23 mouse cellular contexts compared by ENCODE assay signal in genomic region chr3:108794780-108795179, GRCm38 (mm10). TPM values are rescaled to one million over a fixed set of nuclear protein-coding genes. Genes with fewer than 3 reads are reported as not detected.
"Had no signal": no experiment of that assay in that cellular context is flagged by ENCODE, and none has a peak within 500 bp of the region (broad histone marks: within the 10 kb centered on the region; RNA-seq: fewer than 3 reads in every experiment).

No protein-coding gene starts in this region.

- H3K4me2 ChIP-seq: limb, embryonic 12.5 days; limb, embryonic 15.5 days; liver, embryonic 13.5 days; midbrain, embryonic 11.5 days; midbrain, embryonic 15.5 days had no signal

- H3K9me3 ChIP-seq: limb, embryonic 12.5 days; limb, embryonic 15.5 days; liver, embryonic 13.5 days; midbrain, embryonic 15.5 days had no signal

- H3K4me1 ChIP-seq: liver, embryonic 13.5 days; midbrain, embryonic 15.5 days had no signal

- H3K27me3 ChIP-seq: limb, embryonic 12.5 days; limb, embryonic 15.5 days; liver, embryonic 13.5 days; midbrain, embryonic 15.5 days had no signal

- H3K4me3 ChIP-seq: limb, embryonic 12.5 days; limb, embryonic 15.5 days; liver, embryonic 13.5 days; midbrain, embryonic 15.5 days; myocyte had no signal

- H3K9ac ChIP-seq: limb, embryonic 12.5 days; limb, embryonic 15.5 days; liver, embryonic 13.5 days; midbrain, embryonic 15.5 days had no signal

- ATAC-seq: midbrain, embryonic 15.5 days had no signal

- H3K27ac ChIP-seq: limb, embryonic 12.5 days; limb, embryonic 15.5 days; liver, embryonic 13.5 days; midbrain, embryonic 15.5 days; stomach, postnatal 0 days had no signal

- DNase-seq: kidney, adult 8-10 months; kidney, postnatal 14 days; kidney, postnatal 4 days; left cerebral cortex, postnatal 4 days; liver, embryonic 13.5 days; lung, adult 2 months; lung, postnatal 14 days; lung, postnatal 4 days; right cerebral cortex, adult 18-20 months; right cerebral cortex, postnatal 14 days; right cerebral cortex, postnatal 4 days; thymus, postnatal 25 days had no signal

- H3K36me3 ChIP-seq: midbrain, embryonic 15.5 days had no signal

RNA-seq across cellular contexts. Expression of gene Aknad1, which starts 55.3 kb away (rescaled TPM):
- total RNA-seq: layer of hippocampus, adult 18-20 months; left cerebral cortex, adult 8-10 months; left cerebral cortex, postnatal 4 days; megakaryocyte progenitor cell, adult 5-6 weeks had no signal
- polyA plus RNA-seq: lung, embryonic 16.5 days; midbrain, embryonic 11.5 days; midbrain, embryonic 15.5 days; neural tube, embryonic 14.5 days had no signal
